Mouse (Mus musculus): ENCODE measurements around the gene Aurka.

The Aurka gene

GRCm38 (mm10) chr2:172338206-172338942 is 32.0 kb downstream of the Aurka start:
- CTCF ChIA-PET: no interaction called here

GRCm38 (mm10) chr2:172329179-172329578 is 41.2 kb downstream of the Aurka start:
- CTCF ChIA-PET: no interaction called here

- CTCF ChIA-PET: no interaction called here
These were observed 42.1 kb downstream of the Aurka start for GRCm38 (mm10) chr2:172328248-172328647.

GRCm38 (mm10) chr2:172320878-172321277 is 49.5 kb downstream of the Aurka start:
- CTCF ChIA-PET: interaction anchor here (0.6 kb wide), 1 partner anchor 32 kb away, joined by 9 read pairs; no protein-coding TSS in a partner anchor

GRCm38 (mm10) chr2:172311731-172312130 is 58.6 kb downstream of the Aurka start:
- CTCF ChIA-PET: no interaction called here

GRCm38 (mm10) chr2:172306544-172306943 is 63.8 kb downstream of the Aurka start:
- CTCF ChIA-PET: no interaction called here
